Mouse (Mus musculus): ENCODE measurements around the gene Ehmt2.

Ehmt2 gene

GRCm38 (mm10) chr17:34898160-34898586, at the start of gene Ehmt2, which contains the start of gene C2:
Gene Ehmt2 (plus strand): TSS chr17:34898469.
Gene C2 (minus strand): TSS chr17:34898265.
- peak; percentile 74 for DNase-seq (ENCODE audit: low spot score)

GRCm38 (mm10) chr17:34849722-34850516, 48.4 kb upstream of the Ehmt2 start, which contains the start of the genes Skiv2l and Nelfe:
Gene Skiv2l (minus strand): TSS chr17:34850210.
Gene Nelfe (plus strand): TSS chr17:34850391.
- DNase-seq (ENCODE audit: low spot score): peak; percentile 98

- DNase-seq (ENCODE audit: low spot score): no peak
Measured at GRCm38 (mm10) chr17:34850517-34851125, 47.6 kb upstream of the Ehmt2 start.

- no peak for DNase-seq (ENCODE audit: low spot score)
Measured at GRCm38 (mm10) chr17:34853511-34853910, 44.8 kb upstream of the Ehmt2 start.

- DNase-seq (ENCODE audit: low spot score): no peak
Measured at GRCm38 (mm10) chr17:34854761-34855160, 43.5 kb upstream of the Ehmt2 start.

GRCm38 (mm10) chr17:34855825-34856224, 42.4 kb upstream of the Ehmt2 start:
- DNase-seq (ENCODE audit: low spot score): peak; percentile 50

GRCm38 (mm10) chr17:34858670-34859069, 39.6 kb upstream of the Ehmt2 start:
- no peak for DNase-seq (ENCODE audit: low spot score)

- no peak for DNase-seq (ENCODE audit: low spot score)
Measured at GRCm38 (mm10) chr17:34860514-34860913, 37.8 kb upstream of the Ehmt2 start.

- peak; percentile 59 for DNase-seq (ENCODE audit: low spot score)
Measured at GRCm38 (mm10) chr17:34861704-34862415, 36.4 kb upstream of the Ehmt2 start.

GRCm38 (mm10) chr17:34862416-34863081, 35.7 kb upstream of the Ehmt2 start, which contains the start of gene Cfb:
Gene Cfb (minus strand): TSS chr17:34862518.
- DNase-seq (ENCODE audit: low spot score): no peak

- DNase-seq (ENCODE audit: low spot score): no peak
Measured at GRCm38 (mm10) chr17:34865981-34866380, 32.3 kb upstream of the Ehmt2 start.

- DNase-seq (ENCODE audit: low spot score): no peak
Measured at GRCm38 (mm10) chr17:34874321-34874720, 23.9 kb upstream of the Ehmt2 start.

- DNase-seq (ENCODE audit: low spot score): no peak
Measured at GRCm38 (mm10) chr17:34879336-34879879, 18.9 kb upstream of the Ehmt2 start, which contains the start of gene Zbtb12. Gene Zbtb12 (plus strand): TSS chr17:34879483.

- no peak for DNase-seq (ENCODE audit: low spot score)
Measured at GRCm38 (mm10) chr17:34881166-34881565, 17.1 kb upstream of the Ehmt2 start.

GRCm38 (mm10) chr17:34881683-34882310, 16.5 kb upstream of the Ehmt2 start, which contains the start of gene Gm20547:
Gene Gm20547 (minus strand): TSS chr17:34882042.
- no peak for DNase-seq (ENCODE audit: low spot score)

GRCm38 (mm10) chr17:34883332-34883731, 14.9 kb upstream of the Ehmt2 start:
- DNase-seq (ENCODE audit: low spot score): no peak

GRCm38 (mm10) chr17:34884704-34885103, 13.6 kb upstream of the Ehmt2 start:
- no peak for DNase-seq (ENCODE audit: low spot score)

GRCm38 (mm10) chr17:34885615-34886014, 12.7 kb upstream of the Ehmt2 start:
- DNase-seq (ENCODE audit: low spot score): no peak

GRCm38 (mm10) chr17:34887942-34888341, 10.3 kb upstream of the Ehmt2 start:
- DNase-seq (ENCODE audit: low spot score): no peak

GRCm38 (mm10) chr17:34890074-34890743, 8.1 kb upstream of the Ehmt2 start:
- DNase-seq (ENCODE audit: low spot score): no peak

Measured in lung, postnatal 25 days (tissue).